Mouse (Mus musculus) left cerebral cortex, adult 2 months (tissue): Measurements from ENCODE around the gene Tanc2. TPM values are rescaled to one million over a fixed set of nuclear protein-coding genes. Genes with fewer than 3 reads are reported as not detected.

ENCODE experiments used
- DNase-seq, 2 experiments: peaks; one replicate each; pipeline ENCODE4 v3.0.0; 2021 to 2022; ENCODE audit warnings: low spot score in 2 of 2, mixed read lengths in 1 of 2; ENCODE audit errors: extremely low spot score in 1 of 2
- H3K27ac ChIP-seq: fragments of 200-600 bp; 2 replicates; pipeline ENCODE4 v1.8.1; 2022
- H3K4me3 ChIP-seq: fragments of 200-600 bp; 2 replicates; pipeline ENCODE4 v1.8.1; 2022
- CTCF ChIP-seq: fragments of 200-600 bp; IDR thresholded peaks from 2 replicates; pipeline ENCODE4 v1.8.1; 2022; ENCODE audit warnings: antibody characterized with exemption, mild to moderate bottlenecking, moderate library complexity
- intact Hi-C: fragments of 180-260 bp; cut with DNase I; formaldehyde crosslinking; loops from one replicate; pipeline ENCODE4 v1.15.1; 2025
- total RNA-seq, 2 experiments: library from RNA; stranded (reverse); gene quantifications; 2 replicates each; pipeline ENCODE4 v1.2.3; 2021

Tanc2 gene
- total RNA-seq, 2 experiments from 2014 or later: 250 to 251 TPM

- no peak for TF ChIP-seq CTCF
- DNase-seq: no peak
- intact Hi-C loops: no loop called here
- Histone ChIP-seq H3K27ac (no peak overlapping the region), H3K4me3 (no peak overlapping the region)
Measured at GRCm38 (mm10) chr11:105563546-105563945, 26.2 kb upstream of the Tanc2 start.

GRCm38 (mm10) chr11:105567221-105567641 lies 22.6 kb upstream of the Tanc2 start:
- Histone ChIP-seq H3K4me3 (no peak overlapping the region), H3K27ac (no peak overlapping the region)
- TF ChIP-seq CTCF: no peak
- DNase-seq: no peak
- intact Hi-C loops: no loop called here

GRCm38 (mm10) chr11:105571996-105572395 lies 17.8 kb upstream of the Tanc2 start:
- no peak for DNase-seq
- no peak for TF ChIP-seq CTCF
- Histone ChIP-seq H3K27ac (no peak overlapping the region), H3K4me3 (no peak overlapping the region)
- intact Hi-C loops: no loop called here

- DNase-seq: no peak
- intact Hi-C loops: no loop called here
- no peak overlapping the region for H3K4me3 ChIP-seq
- H3K27ac ChIP-seq: no peak overlapping the region
- no peak for TF ChIP-seq CTCF
Measured at GRCm38 (mm10) chr11:105574241-105574640, 15.5 kb upstream of the Tanc2 start.

GRCm38 (mm10) chr11:105577211-105577610 lies 12.6 kb upstream of the Tanc2 start:
- no peak for DNase-seq
- intact Hi-C loops: no loop called here

DNA sequence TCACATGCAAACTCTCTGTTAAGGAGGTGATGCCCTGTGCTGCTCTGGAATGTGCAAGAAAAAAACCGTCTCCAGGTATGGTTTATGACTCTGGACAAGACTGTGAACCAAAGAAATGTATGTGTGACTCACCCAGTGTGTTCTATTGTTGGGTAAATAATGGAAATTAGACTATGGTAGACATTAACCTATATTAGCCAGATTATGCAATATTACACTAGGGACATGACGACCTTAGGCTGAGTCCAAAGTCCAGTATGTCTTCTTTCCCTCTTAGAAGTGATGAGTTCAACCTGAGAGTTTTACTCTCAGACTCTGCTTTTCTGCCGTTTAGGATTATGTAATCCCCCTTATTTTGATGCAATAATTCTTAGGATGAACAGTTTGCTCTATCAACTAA lies 7.8 kb upstream of the Tanc2 start:
- DNase-seq: no peak
- intact Hi-C loops: no loop called here
- no peak overlapping the region for H3K4me3 ChIP-seq
- TF ChIP-seq CTCF: no peak
- H3K27ac ChIP-seq: no peak overlapping the region

More at GRCm38 (mm10) chr11:105577211-105577610, 12.6 kb upstream of the Tanc2 start:
- H3K27ac ChIP-seq: no peak overlapping the region
- no peak for TF ChIP-seq CTCF
- H3K4me3 ChIP-seq: no peak overlapping the region

DNA sequence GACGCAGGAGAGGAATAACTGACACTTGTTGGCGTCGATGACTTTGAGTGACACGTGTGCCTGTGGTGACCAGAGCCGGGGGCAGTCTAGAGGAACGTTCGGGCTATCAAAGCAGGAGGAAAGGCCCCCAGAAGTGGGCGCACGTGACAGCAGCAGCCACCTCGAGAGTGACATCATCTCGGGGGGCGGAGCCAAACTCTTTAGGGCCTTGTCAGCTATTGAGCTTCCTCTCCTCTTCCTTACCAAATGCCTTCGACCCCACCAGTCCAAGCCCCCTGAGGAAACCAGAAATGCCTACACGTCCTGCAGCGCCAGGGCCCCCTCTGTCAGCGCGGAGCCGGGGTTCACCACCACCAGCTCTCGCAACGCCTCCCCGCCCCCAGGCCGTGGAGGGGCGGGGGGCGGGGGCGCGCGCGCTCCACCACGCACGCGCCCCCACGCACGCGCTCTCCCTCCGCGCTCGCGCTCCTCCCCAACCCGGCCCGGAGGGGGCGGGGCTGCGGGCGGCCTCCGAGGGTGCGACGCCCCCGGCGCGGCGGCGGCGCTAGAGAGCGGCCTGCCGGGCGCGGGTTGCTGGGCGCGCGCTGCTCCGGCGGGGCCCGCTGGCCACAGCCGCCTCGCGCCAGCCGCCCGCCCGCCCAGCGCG lies 432 bp upstream of the Tanc2 start:
- peak; percentile 87 to 89 for DNase-seq
- no peak; the same call in 1 of the 2 replicates for TF ChIP-seq CTCF
- intact Hi-C loops: loop anchor here (1.0 to 5.0 kb wide), 3 partner anchors 37 to 133 kb away; partner anchors contain the start of gene March10

DNA sequence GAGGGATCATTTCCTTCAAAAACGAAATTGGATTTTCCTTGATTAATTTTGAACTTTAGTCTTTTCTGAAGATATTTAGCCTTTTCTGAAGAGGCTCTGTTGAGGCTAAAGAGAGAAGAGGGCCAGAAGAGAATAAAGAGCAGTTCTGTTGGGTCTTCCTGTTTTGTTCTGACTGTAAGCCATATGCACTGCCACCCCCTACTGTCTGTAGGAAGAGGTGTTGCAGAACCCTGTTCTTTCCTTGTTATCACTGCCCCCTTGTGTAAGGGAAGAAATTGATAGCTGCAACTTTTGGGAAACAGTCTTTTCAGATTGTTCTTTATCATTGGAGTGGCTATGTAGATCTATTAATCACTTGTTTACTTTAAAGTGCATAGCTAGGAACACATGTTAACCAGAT lies 2.1 kb downstream of the Tanc2 start:
- DNase-seq: no peak
- Histone ChIP-seq H3K4me3 (peak overlapping the region; percentile 94), H3K27ac (peak overlapping the region; percentile 97)
- intact Hi-C loops: loop anchor here (1.0 to 10.0 kb wide), 4 partner anchors 229 to 327 kb away; no protein-coding TSS in a partner anchor
- TF ChIP-seq CTCF: peak; percentile 94

More for the DNA sequence above, 432 bp upstream of the Tanc2 start:
- peak overlapping the region; percentile 97 for H3K27ac ChIP-seq
- H3K4me3 ChIP-seq: peak overlapping the region; percentile 76

DNA sequence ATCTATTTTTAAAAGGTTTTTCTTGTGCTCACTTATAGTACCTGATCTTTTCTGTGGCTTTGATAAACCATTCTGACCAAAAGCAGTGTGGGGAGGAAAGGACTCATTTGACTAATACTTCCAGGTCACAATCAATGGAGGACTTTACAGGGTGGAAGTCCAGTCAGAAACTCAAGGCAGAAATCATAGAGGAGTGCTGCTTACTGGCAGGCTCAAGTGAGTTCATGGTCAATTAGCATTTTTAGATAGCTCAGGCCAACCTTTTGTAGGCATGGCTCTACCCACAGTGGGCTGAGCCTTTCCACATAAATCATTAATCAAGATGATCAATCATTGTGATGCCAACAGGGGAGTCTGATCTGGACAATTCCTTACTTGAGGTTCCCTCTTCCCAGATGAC lies 12.4 kb downstream of the Tanc2 start:
- DNase-seq: no peak
- no peak for TF ChIP-seq CTCF
- Histone ChIP-seq H3K4me3 (no peak overlapping the region), H3K27ac (no peak overlapping the region)
- intact Hi-C loops: no loop called here

GRCm38 (mm10) chr11:105626201-105626600 lies 36.4 kb downstream of the Tanc2 start:
- intact Hi-C loops: no loop called here
- Histone ChIP-seq H3K27ac (no peak overlapping the region), H3K4me3 (no peak overlapping the region)
- TF ChIP-seq CTCF: no peak
- no peak for DNase-seq

GRCm38 (mm10) chr11:105643995-105644394 lies 54.2 kb downstream of the Tanc2 start:
- peak; percentile 35 for TF ChIP-seq CTCF
- intact Hi-C loops: no loop called here
- Histone ChIP-seq H3K27ac (no peak overlapping the region), H3K4me3 (no peak overlapping the region)
- DNase-seq: no peak

GRCm38 (mm10) chr11:105648026-105648425 lies 58.2 kb downstream of the Tanc2 start:
- DNase-seq: no peak
- no peak overlapping the region for H3K4me3 ChIP-seq
- H3K27ac ChIP-seq: no peak overlapping the region
- no peak for TF ChIP-seq CTCF
- intact Hi-C loops: no loop called here

GRCm38 (mm10) chr11:105654616-105655015 lies 64.8 kb downstream of the Tanc2 start:
- no peak for TF ChIP-seq CTCF
- Histone ChIP-seq H3K4me3 (no peak overlapping the region), H3K27ac (no peak overlapping the region)
- intact Hi-C loops: no loop called here
- no peak for DNase-seq
